Mouse (Mus musculus) frontal cortex, postnatal 10 days (tissue): Measurements from ENCODE around the gene Kif28.
"Not testable (repeated sequence)": the region's sequence is repeated elsewhere in the genome, so short reads cannot be mapped to it uniquely, and the experiment has no call there.

Experiments
- DNase-seq, 2 experiments: peaks; one replicate each; pipeline ENCODE4 v3.0.0; 2022; ENCODE audit warnings: low spot score in 2 of 2, mixed read lengths in 1 of 2

Gene Kif28

DNA sequence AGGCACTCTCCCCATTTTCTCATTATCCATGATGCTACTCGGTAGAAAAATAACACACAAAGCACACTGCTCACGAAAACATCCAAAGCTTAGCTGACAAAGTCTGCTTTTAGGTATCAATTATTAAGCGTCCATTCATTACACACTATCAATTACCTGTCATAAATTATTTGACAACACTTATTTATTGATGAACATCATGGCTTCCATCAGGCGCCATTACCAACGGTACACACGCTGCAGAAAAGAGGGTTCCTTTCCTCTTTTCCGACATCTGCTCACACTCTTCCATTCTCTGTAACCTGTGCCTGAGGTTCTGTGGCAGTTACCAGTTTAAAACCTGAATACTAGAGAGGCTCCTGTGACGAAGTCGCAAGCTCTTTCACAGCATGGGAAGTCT, at the start of gene Kif28:
Gene Kif28 (minus strand): TSS at position 101 of the 400 bp plus-strand sequence.
- no peak for DNase-seq

DNA sequence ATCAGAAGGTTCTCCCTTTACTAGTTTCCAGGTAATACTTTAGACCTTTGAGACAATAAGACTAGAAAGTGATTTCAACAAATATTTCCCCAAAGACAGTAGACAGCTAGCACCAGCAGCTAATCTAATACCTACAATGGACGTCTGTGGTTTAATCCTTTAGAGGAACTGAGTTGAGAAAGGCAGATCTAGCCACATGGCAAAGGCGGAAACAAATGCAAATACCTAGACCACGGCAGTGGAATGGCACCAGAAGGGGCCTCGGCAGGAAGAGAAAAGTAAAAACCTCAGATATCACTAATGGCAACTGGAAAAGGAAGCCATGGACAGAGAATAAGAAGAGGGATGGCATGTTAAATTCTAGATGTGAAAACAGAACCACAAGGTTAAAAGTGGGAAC, 42.2 kb upstream of the Kif28 start:
- DNase-seq, result no peak

DNA sequence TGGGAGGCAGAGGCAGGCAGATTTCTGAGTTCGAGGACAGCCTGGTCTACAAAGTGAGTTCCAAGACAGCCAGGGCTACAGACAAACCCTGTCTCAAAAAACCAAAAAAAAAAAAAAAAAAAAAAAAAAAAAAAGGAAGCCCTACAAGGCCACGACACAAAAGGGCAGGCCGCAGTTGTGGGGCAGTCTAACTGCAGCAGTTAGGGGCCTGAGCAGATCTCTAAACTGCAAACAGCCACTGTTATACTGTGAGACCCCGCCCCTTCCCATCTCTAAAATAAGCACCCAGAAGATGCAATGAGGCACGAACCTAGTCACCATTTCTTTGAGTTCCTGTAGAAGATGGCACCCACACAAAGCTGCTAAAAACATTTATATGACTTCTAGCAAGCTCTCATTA, 40.4 kb upstream of the Kif28 start:
- DNase-seq, result no peak

DNA sequence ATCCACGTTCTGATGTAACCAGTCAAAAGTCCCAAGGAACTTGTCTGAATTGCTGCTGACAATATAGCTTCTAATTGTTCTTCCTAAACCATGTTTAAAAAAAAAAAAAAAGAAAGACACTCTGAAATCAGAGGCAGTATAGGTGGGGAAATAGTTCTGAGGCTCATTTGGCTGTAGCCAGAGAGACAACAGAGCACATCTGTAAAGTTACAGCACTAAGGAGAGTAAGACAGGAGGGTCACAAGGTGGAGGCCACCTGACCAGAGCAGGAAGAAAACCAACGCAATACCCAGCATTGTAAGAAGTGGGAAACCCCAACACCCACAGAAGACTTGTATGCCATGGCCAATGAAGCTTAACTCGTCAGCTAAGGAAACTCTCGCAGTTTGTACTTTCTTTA, 39.0 kb upstream of the Kif28 start:
- no peak for DNase-seq

DNA sequence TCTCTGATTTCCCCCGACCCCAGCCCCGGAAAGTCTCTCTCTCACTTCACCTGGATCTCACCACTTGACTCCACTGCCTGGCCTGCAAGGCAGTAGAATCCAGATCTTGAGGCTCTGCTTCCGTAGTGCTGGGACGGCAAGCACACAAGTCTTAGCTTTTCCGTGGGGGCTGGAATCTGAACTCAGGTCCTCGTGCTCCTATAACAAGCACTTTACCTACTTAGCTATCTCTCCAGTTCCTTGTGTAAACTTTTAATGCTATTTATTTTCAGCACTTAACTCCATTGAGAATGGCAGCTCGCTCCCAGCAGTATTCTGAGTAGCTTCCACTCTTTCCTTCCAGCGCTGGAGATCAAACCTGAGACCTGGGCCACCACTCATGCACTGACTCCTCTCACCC, 31.8 kb upstream of the Kif28 start:
- no peak for DNase-seq

DNA sequence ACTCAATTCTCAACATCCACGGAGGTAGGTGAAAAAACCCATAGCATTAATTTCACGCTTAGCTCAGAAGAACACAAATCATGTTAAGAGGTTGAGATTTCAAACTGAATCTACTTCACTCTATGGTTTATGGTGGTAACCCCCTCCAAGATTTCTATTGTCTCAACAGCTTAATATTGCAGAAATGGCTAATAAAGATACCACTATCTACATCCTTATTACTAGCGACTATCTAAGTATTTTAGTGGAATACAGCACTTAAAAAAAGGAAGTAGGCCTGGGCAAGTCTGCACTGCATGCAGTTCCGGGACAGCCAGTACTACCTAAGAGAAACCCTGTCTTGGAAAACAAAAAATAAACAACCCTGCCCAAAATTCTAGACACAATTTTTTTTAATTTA, 15.5 kb upstream of the Kif28 start:
- DNase-seq, result no peak

DNA sequence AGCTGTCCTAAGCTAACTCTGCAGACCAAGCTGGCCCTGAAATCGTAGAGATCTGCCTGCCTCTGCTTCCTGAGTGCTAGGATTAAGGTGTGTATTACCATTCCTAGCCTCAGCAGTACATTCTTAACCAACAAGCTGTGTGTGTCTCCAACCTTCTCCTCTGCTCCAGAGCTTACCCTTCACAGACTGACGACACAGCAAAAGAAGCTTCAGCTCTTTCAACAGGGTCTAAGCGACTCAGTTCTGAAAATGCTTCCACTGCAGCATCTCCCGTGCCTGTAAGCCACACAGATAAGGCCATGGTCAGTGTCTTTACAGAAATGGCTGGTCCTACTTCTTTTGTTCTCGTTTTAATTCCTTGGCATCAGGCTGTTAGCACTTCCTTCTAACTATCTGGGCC, 15.0 kb upstream of the Kif28 start:
- DNase-seq, result no peak

DNA sequence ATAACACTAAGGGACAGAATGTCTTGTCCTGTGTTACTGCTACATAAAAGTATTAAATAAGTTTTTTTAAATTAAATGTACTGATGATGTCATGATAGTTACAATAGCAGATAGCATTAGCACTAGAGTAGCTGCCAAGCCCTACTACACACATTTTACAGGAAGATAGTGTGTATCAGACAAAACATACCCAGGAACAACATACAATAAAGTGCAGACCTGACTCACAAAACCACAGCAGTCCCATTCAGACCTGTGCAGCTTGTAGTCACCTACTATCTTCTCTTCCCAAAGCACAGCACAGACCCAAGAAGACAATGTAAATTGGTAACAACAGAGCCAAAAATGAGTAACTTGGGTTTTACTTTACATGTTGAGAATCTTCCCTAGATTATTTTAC, 11.4 kb upstream of the Kif28 start:
- no peak for DNase-seq

DNA sequence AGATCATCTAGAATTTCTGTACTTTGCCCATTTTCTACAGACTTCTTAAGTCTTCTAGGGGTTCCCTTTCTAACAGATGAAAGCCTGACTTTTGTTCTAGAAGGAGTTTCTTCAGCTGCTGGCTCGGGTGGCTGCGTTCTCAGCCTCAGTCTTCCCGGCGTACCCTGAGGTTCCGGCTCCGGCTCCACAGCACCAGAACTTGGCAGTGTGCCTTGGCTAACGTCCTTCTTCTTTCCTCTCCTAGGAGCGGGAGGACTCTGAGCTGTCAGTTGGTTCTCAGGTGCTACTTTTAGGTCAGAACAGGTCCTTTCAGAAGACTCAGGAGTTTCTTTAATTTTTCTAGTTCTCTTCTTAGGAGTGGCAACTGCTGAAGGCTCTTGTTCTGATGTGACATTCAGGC, 7.9 kb upstream of the Kif28 start:
- DNase-seq, result no peak

DNA sequence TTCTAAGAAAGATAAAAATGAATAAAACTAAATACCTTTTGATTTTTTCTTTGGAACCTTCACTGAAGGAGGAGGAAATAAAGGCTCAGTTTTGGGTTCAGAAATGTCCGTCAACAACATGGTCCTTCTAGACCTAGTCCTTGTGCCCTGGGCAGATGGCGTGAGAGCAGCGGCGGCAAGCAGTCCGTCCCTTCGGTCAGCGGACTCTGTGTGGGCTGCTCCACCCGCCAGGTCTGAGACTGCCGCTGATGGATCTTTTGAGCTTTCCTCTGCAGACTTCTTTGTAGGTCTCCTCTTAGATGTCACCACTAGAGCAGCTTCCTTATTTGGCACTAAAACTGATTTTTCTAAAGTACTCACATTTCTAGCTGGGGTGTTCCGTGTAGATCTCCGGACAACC, 7.2 kb upstream of the Kif28 start:
- DNase-seq, result no peak

DNA sequence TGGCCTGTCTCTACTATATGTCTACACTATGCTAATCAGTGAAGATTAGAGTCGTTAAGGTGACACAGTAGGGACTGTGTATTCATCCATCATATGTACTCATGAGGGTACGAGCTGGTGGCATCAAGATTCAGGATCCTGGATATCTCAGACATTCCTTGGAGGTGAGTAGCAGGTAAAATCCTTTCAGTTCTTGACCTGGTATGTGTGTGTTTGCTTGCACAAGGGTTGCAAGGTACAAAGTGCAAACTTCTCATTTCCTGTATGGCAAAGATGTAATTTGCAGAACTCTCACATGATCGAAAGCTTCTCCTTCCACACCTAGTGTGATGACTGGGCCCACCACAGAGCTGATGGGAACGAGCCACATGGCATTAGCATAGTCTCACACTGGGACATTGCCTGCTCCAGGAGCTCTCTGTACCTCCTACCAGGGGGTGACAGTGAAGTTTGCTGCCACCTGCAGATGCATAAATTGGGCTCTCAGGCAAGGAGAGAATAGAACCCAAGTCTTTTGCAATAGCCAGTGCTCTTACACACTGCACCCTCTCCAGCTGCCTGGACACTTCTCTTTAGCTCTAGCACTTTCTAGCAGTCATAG, 1.4 kb downstream of the Kif28 start:
- no peak for DNase-seq

DNA sequence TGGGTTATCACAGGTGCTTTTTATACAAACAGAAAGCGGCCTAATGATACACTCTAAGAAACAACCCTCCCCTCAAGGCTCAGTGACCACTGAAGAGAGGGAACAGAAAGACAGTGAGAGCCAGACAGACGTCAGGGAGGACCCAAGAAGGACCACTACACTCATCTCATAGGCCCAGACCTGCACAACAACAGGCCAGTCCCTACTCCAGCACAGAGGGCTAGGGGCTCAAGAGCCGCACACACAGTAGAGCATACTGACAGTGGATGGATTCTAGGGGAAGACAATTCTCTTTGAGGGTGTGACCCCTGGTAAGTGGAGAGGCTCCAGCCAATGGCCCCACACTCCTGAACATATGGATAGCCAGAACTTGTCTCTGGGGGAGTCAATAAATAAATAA, 8.6 kb downstream of the Kif28 start:
- no peak for DNase-seq

DNA sequence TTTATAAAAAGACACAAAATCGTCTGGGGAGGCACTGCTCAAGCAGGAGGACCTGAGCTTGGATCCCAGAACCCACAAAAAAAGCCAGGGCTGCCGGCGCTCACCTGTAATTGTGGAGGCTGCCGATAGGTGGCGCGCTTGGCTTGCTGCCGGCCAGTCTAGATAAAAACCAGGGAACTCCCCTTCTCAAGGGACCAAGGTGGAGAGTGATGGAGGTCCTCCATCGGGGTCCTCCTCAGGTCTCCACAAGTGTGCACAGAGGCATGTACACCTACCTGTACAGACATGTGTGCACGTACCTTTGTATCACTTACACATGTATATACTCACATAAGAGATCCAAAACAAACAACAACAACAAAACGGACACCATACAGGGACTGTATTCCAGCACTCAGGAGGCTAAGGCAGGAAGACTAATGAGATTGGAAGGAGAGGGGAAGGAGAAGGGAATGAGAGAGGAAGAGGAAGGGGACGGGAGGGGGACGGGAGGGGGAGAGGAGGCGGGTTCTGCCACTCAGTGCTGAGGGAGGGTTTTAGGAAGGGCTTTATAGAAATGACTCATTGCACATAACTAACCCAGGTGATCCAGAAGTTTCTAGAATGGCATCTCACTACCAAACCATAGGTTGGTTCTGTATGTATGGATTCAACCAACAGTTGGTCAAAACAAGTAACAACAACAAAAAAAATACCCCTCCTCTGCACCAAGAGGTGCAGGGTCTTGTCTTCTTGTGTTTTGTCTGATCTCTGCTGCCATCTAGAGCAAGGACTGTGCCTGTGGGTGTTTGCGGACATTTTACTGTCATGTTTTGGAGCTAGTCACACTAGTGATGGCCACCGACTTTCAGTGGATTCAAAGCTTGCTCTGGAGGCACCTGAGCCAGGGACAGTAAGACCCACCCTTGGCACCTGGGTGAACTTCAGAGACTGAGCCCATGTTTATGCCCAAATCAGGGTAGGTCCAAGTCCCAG, 10.3 kb downstream of the Kif28 start:
- peak; percentile 32 to 61 for DNase-seq

DNA sequence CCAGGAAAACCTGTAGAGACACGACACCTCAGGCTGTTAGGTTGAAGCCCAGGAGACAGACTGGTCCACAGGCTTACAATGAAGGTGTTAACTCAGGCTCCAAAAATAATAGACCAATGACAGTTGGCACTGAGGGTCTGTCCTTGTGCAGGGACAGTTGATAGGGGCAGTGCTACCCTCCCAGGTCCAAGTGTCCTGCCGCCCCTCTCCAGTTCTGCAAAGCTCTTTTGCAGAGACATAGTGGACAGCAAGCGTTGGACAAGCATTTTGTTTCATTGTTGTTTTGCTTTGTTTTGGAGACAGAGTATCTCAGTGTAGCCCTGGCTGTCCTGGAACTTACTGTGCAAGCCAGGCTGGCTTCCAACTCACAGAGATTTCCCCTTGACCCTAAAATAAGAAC, 13.7 kb downstream of the Kif28 start:
- no peak for DNase-seq

DNA sequence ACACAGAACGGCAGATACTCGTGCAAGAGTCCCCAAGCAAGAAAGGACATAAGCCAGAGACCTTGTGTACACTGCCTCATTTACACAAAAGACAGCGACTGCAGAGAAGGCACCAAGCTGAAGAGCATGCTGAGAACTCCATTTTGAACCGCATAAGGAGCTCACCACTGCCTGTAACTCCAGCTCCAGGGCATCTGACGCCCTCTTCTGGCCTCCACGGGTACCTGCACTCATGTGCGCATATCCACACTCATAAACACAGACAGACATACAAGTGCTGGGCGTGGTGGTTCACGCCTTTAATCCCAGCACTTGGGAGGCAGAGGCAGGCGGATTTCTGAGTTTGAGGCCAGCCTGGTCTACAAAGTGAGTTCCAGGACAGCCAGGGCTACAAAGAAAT, 16.4 kb downstream of the Kif28 start:
- no peak for DNase-seq

DNA sequence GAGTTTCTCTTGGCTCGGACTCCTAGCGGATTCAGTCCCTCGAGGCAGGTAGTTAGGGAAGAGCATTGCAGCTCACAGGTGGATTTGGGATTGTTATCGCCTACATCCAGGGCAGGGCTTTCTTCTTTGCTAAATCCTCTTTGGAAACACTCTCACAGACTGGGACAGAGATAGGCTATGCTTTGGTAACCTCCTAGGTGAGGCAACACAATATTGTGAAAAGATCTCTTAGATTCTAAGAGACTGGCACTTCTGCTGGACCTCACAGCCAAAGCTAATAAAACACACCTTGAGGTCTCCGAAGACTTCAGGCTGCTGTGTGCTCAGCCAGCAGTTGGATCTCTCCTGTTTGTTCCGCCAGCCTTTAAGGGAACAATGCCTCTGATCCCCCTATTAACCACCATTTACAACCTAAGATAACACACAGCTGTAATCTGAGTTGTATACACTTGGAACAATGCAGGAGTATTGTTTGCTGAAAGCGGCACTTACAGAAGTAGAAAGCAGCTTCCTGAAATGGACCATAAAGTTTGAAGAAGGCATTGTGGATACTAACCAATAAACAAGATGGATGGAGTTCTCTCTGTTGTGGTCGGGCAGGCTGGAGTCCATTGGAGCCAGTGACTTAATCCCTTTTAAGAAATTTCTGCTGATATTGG, 22.1 kb downstream of the Kif28 start:
- DNase-seq, result no peak

DNA sequence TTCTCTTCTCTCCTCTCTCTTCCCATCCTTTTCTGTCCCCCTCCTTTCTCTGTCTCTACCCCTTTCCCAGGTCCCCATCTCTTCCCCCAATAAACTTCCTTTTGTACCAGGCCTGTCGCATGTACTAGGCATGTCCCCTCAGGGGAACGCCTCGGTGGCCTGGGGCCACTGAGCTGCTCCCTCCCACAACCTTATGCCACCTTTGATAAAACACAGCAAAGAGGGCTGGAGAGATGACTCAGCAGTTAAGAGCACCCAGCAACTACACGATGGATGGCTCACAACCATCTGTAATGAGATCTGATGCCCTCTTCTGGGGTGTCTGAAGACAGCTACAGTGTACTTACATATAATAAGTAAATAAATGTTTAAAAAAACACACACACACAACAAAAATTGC, 29.3 kb downstream of the Kif28 start:
- DNase-seq, result no peak

DNA sequence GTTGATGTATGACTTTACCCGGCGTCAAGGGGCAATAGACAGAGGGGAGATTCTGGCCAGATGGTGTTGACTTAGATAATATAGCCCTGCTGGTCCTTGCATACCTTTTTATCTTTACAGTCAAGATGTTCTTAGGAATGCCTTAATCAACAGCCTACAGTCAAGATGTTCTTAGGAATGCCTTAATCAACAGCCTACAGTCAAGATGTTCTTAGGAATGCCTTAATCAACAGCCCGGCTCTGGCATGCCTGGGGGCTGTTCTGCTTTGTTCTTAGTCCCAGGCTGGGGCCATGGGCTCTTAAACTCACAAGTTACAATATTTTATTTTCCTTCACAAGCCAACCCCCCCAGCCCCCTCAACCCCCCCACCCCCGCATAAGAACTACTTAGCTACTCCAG, 29.8 kb downstream of the Kif28 start:
- not testable (repeated sequence) for DNase-seq

DNA sequence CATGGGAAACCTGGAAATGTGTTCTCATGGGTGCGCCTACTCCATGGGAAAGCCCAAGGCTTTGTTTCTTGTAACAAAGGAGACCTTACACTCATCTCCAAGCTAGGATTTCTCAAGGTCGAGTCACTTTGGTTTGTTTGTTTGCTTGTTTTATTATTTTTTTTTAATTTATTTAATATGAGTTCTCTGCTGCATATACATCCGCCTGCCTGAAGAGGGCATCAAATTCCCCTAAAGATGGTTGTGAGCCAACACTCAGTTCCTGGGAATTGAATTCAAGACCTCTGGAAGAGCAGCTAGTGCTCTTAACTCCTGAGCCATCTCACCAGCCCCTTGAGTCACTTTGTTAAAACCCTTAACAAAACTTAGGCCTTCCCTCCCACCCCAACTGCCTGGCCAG, 31.7 kb downstream of the Kif28 start:
- DNase-seq, result no peak

DNA sequence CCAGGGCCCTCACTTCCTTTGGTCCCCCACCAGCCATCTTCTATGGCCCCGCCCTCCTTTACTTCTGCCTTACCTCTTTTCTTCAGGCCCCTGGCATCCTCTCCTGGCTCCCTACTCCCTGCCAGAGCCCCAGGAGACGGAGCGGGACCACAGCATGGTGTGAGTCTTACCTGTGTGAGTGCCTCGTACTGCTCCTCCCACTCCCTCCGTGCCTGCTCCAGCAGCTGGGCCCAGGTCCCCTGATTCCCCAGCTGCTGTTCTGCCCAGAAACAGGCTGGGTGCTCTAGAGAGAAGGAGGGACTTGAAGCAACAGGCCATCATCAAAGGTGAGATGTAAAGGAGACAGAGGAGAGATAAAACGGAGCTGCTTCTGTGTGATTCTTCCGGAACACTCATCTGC, 32.4 kb downstream of the Kif28 start:
- DNase-seq, result no peak

DNA sequence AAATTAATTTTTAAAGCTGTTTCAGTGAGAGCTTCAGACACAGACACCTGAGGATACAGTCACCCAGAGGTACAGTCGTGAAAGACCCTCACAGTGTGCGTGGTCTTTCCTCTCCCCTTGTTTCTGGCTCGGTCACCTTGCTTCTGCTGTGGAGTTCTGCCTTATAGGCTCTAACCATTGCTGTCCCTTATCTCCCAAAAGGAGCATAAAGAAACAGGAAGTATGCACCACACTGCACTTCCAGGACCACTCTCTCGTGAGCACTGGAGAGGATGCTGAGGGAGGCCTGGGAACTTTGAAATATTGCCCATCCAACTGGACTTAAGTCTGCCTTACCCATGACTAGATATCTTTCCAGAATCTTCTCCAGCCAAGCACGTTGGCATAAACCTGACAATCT, 34.3 kb downstream of the Kif28 start:
- DNase-seq, result no peak

DNA sequence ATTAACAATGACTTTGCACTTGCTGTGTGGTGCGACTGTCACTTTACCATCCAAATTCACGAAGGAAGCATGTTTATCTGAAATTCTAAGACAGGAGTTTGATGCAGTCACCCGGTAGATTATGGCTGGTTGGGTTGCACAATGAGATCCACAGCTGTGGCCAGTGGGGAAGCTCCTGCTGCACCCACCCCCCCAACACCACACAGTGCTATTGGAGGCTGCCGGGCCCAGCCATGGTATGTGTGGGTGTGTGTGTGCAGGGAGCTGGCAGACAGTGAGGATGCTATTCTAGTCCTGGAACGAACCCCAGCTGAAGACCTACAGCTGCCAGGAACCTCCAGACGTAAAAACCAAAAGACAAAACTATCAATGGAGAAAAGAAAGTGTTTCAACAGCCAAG, 35.7 kb downstream of the Kif28 start:
- peak; percentile 58 to 85 for DNase-seq

DNA sequence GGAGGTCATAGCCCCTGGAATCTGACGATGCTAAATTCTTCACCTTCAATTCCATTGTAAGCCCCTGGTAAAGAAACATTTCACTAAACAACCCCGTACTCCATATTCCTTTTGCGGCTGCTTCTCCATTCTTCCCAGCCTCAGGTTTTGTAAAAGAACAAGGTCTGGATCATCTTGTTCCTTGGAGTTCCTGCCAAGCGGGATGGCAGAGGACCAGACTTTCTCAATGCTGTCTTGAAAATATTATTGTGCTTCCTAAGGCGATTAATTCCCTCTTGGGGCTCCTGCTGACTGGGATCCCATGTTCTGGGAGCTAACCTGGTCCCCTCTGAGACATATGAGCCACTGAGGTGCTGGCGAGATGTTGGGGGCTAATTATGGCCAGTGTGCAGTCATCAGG, 39.9 kb downstream of the Kif28 start:
- no peak for DNase-seq
